Comparison of ENCODE assay signal across 16 mouse cellular contexts in the genomic region with DNA sequence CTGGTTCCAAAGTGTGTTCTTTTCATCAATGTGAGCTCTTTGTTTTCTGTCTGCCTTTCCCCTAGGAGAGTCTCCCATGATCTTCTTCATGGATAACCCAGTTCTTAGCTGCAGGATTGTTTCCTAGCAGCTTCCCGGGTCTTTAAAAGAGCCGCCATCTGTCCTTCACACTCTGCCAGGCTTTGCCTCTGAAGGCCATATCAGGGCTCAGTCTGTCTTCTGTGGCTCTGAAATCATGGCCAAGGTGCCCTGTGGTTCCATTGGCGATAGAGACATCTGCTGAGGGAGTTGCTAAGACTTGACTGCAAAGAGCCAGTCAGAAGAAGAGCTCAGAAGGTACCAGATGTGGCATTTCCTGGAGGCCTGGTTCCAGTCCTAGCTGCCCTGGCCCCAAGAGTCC.
DNase-seq lines count a peak whose midpoint lies in the region; ATAC-seq lines count a peak whose summit lies in the region.
"Had no signal": no experiment of that assay in that cellular context is flagged by ENCODE, and none has a peak within 500 bp of the region (broad histone marks: within the 10 kb centered on the region; RNA-seq: fewer than 3 reads in every experiment).

No protein-coding gene starts in this region.

- peak; percentile 94 for DNase-seq in brain, adult 2 months (ENCODE audit: low read depth, low spot score)
- DNase-seq in cerebellum, adult 18-20 months, result peak; percentile 65 to 76
- peak; percentile 83 for DNase-seq in cerebellum, adult 9-11 months
- peak; percentile 58 to 59 for DNase-seq in cerebellum, postnatal 36 days
- DNase-seq in right cerebral cortex, postnatal 4 days, result no peak
- DNase-seq in heart, adult 9 months (ENCODE audit: low spot score in 2 of 2), result no peak
- DNase-seq: adrenal gland, postnatal 10 days; forebrain, postnatal 0 days; gastrocnemius, adult 2 months; gastrocnemius, postnatal 25 days; heart, adult 18-20 months; heart, postnatal 14 days; kidney, adult 18-20 months had no signal

- ATAC-seq in granulocyte monocyte progenitor cell, adult 5-6 weeks (replicated peaks; ENCODE audit: poor library complexity, severe bottlenecking), result no peak
- ATAC-seq: forebrain, embryonic 13.5 days; forebrain, postnatal 0 days; intestine, embryonic 15.5 days had no signal

Comparison
In these comparisons a context has a peak if more than half of its experiments do, and no peak if none do; other contexts are left out.
1. DNase-seq: peak in brain, adult 2 months (single experiment), cerebellum, adult 18-20 months (2 of 2), cerebellum, adult 9-11 months (single experiment) and cerebellum, postnatal 36 days (2 of 2); none in right cerebral cortex, postnatal 4 days (single experiment) and heart, adult 9 months (0 of 2).